Mouse (Mus musculus) heart, postnatal 0 days (tissue): ENCODE data around the gene Tapbp.

Experiments
- CTCF ChIP-seq: IDR thresholded peaks from 2 replicates; pipeline ENCODE4 v1.5.1; 2016; ENCODE audit warnings: antibody characterized with exemption, control low read depth, low read depth
- EP300 ChIP-seq: IDR thresholded peaks from 2 replicates; pipeline ENCODE4 v1.6.1; 2016; ENCODE audit warnings: antibody characterized with exemption, low read depth

- TF ChIP-seq CTCF = peak; percentile 41
- TF ChIP-seq EP300 = no peak
Measured at GRCm38 (mm10) chr17:33924577-33925283, 9.0 kb downstream of the Tapbp start.
